In the genomic region with DNA sequence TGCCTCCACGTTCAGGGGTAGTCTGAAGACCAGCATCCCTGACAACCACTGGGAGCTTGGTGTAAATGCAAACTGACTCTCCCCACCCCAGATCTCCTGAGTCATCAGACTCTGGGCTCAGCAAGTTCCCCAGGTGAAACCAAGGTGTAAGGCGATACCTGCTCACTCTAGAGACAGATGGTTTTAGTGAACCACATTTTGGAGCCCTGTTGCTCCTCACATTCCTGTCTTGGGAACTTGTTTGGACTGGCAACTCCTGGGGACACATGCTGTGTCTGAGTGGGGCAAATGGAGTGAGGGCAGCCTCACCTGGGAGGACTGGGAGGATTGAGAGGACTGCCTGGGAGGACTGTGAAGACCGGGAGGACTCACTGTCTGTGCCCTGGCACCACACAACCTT, we compare ENCODE assay signal across 23 mouse cellular contexts.
"Had no signal": no experiment of that assay in that cellular context is flagged by ENCODE, and none has a peak within 500 bp of the region (broad histone marks: within the 10 kb centered on the region; RNA-seq: fewer than 3 reads in every experiment).

No protein-coding gene starts in this region.

- H3K27ac ChIP-seq: heart, adult 2 months; heart, embryonic 13.5 days; heart, embryonic 15.5 days; hindbrain, embryonic 13.5 days; hindbrain, embryonic 15.5 days; hindbrain, postnatal 0 days; limb, embryonic 13.5 days; limb, embryonic 15.5 days; liver, embryonic 12.5 days had no signal

- H3K4me1 ChIP-seq: heart, embryonic 15.5 days; hindbrain, embryonic 13.5 days had no signal

- ATAC-seq: hindbrain, postnatal 0 days; intestine, postnatal 0 days; liver, embryonic 12.5 days had no signal

- H3K4me2 ChIP-seq: heart, embryonic 11.5 days; heart, embryonic 13.5 days; heart, embryonic 15.5 days; hindbrain, embryonic 13.5 days; hindbrain, embryonic 15.5 days; limb, embryonic 13.5 days; limb, embryonic 15.5 days; liver, embryonic 12.5 days had no signal

- DNase-seq: gastrocnemius, postnatal 14 days; gastrocnemius, postnatal 36 days; heart, adult 11 months; heart, adult 2 months; heart, postnatal 14 days; heart, postnatal 36 days; kidney, adult 18-20 months; kidney, adult 8-10 months; kidney, postnatal 10 days; kidney, postnatal 36 days; layer of hippocampus, adult 9-11 months; layer of hippocampus, postnatal 36 days; left cerebral cortex, postnatal 4 days had no signal

- H3K27me3 ChIP-seq: heart, embryonic 13.5 days; heart, embryonic 15.5 days; hindbrain, embryonic 13.5 days; hindbrain, embryonic 15.5 days; limb, embryonic 13.5 days; limb, embryonic 15.5 days; liver, embryonic 12.5 days had no signal

- H3K4me3 ChIP-seq: heart, adult 2 months; heart, embryonic 13.5 days; heart, embryonic 15.5 days; hindbrain, embryonic 13.5 days; hindbrain, embryonic 15.5 days; limb, embryonic 13.5 days; limb, embryonic 15.5 days; liver, embryonic 12.5 days had no signal

- H3K9ac ChIP-seq: heart, embryonic 13.5 days; heart, embryonic 15.5 days; hindbrain, embryonic 13.5 days; hindbrain, embryonic 15.5 days; limb, embryonic 13.5 days; limb, embryonic 15.5 days; liver, embryonic 12.5 days had no signal

- H3K9me3 ChIP-seq: heart, embryonic 15.5 days; hindbrain, embryonic 13.5 days; hindbrain, embryonic 15.5 days; limb, embryonic 15.5 days; liver, embryonic 12.5 days had no signal

- H3K36me3 ChIP-seq: heart, embryonic 13.5 days; heart, embryonic 15.5 days; hindbrain, embryonic 13.5 days; hindbrain, embryonic 15.5 days; limb, embryonic 13.5 days; limb, embryonic 15.5 days; liver, embryonic 12.5 days had no signal
